Mouse (Mus musculus): ENCODE data around the gene Rasgrp2.

Gene Rasgrp2

GRCm38 (mm10) chr19:6399285-6400095, at the start of gene Rasgrp2:
TSS of gene Rasgrp2 (plus strand) at chr19:6399340.
- in situ Hi-C loops (cut with MseI, MboI): no loop called here

- in situ Hi-C loops (cut with MseI, MboI): no loop called here
Measured at GRCm38 (mm10) chr19:6351431-6352106, 47.6 kb upstream of the Rasgrp2 start.

GRCm38 (mm10) chr19:6352107-6352505, 47.0 kb upstream of the Rasgrp2 start:
- in situ Hi-C loops (cut with MseI, MboI): no loop called here

- in situ Hi-C loops (cut with MseI, MboI): no loop called here
Measured at GRCm38 (mm10) chr19:6354030-6354429, 45.1 kb upstream of the Rasgrp2 start.

GRCm38 (mm10) chr19:6361291-6361690, 37.8 kb upstream of the Rasgrp2 start:
- in situ Hi-C loops (cut with MseI, MboI): no loop called here

- in situ Hi-C loops (cut with MseI, MboI): no loop called here
Measured at GRCm38 (mm10) chr19:6363091-6363410, 36.1 kb upstream of the Rasgrp2 start.

- in situ Hi-C loops (cut with MseI, MboI): no loop called here
Measured at GRCm38 (mm10) chr19:6363411-6364240, 35.5 kb upstream of the Rasgrp2 start, which contains the start of gene Sf1. TSS of gene Sf1 (plus strand) at chr19:6363690.

GRCm38 (mm10) chr19:6364317-6364725, 34.8 kb upstream of the Rasgrp2 start:
- in situ Hi-C loops (cut with MseI, MboI): no loop called here

GRCm38 (mm10) chr19:6364842-6365241, 34.3 kb upstream of the Rasgrp2 start:
- in situ Hi-C loops (cut with MseI, MboI): no loop called here

- in situ Hi-C loops (cut with MseI, MboI): no loop called here
Measured at GRCm38 (mm10) chr19:6370175-6370574, 29.0 kb upstream of the Rasgrp2 start.

GRCm38 (mm10) chr19:6372433-6372832, 26.7 kb upstream of the Rasgrp2 start:
- in situ Hi-C loops (cut with MseI, MboI): no loop called here

- in situ Hi-C loops (cut with MseI, MboI): no loop called here
Measured at GRCm38 (mm10) chr19:6373539-6374400, 25.4 kb upstream of the Rasgrp2 start.

GRCm38 (mm10) chr19:6374571-6374970, 24.6 kb upstream of the Rasgrp2 start:
- in situ Hi-C loops (cut with MseI, MboI): no loop called here

- in situ Hi-C loops (cut with MseI, MboI): no loop called here
Measured at GRCm38 (mm10) chr19:6375423-6376254, 23.5 kb upstream of the Rasgrp2 start.

GRCm38 (mm10) chr19:6376255-6376564, 22.9 kb upstream of the Rasgrp2 start:
- in situ Hi-C loops (cut with MseI, MboI): no loop called here

- in situ Hi-C loops (cut with MseI, MboI): no loop called here
Measured at GRCm38 (mm10) chr19:6376643-6377042, 22.5 kb upstream of the Rasgrp2 start.

- in situ Hi-C loops (cut with MseI, MboI): no loop called here
Measured at GRCm38 (mm10) chr19:6377327-6378040, 21.7 kb upstream of the Rasgrp2 start.

- in situ Hi-C loops (cut with MseI, MboI): no loop called here
Measured at GRCm38 (mm10) chr19:6380411-6381166, 18.6 kb upstream of the Rasgrp2 start.

- in situ Hi-C loops (cut with MseI, MboI): no loop called here
Measured at GRCm38 (mm10) chr19:6381238-6381637, 17.9 kb upstream of the Rasgrp2 start.
